19 mouse cellular contexts compared by ENCODE assay signal in the genomic region with DNA sequence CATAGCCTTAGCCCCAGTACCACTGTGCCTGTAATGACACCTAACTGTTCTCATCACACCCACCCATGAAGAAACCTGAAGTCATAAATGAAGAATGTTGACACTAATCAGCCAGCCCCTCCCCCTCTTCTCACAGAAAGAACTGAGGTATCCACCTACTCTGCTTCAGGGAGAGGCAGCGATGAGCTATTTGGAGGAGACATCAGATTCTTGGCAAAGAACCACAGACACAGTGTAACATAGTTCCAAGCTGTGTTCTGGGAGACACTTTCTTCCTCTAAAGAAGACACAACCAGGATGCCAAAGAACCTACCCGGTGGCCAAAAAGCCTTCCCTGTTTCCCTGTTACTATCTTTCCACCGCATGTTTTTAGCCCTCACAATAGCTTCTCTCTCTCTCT.
DNase-seq lines count a peak whose midpoint lies in the region; ATAC-seq and TF ChIP-seq lines count a peak whose summit lies in the region.
"Had no signal": no experiment of that assay in that cellular context is flagged by ENCODE, and none has a peak within 500 bp of the region (broad histone marks: within the 10 kb centered on the region; RNA-seq: fewer than 3 reads in every experiment).

No protein-coding gene starts in this region.

- no peaks in the 10 kb centered on the region for H3K27me3 ChIP-seq in forebrain, embryonic 14.5 days (replicated peaks; ENCODE audit: control insufficient read depth, insufficient read depth, low read length)
- peaks cover 9% of the 10 kb centered on the region; the same call in 1 of the 2 replicates for H3K27me3 ChIP-seq in forebrain, embryonic 12.5 days

- H3K27ac ChIP-seq in forebrain, embryonic 14.5 days (ENCODE audit: low read depth, low read length): no peak overlapping the region
- no peak overlapping the region for H3K27ac ChIP-seq in forebrain, embryonic 12.5 days
- H3K27ac ChIP-seq in layer of hippocampus, adult 2 months: peak overlapping the region; percentile 36; the same call in 1 of the 2 replicates
- H3K27ac ChIP-seq: stomach, postnatal 0 days had no signal

- 93% methylated on average over 3 of the region's 3 CpGs for WGBS in forebrain, embryonic 14.5 days
- WGBS in forebrain, embryonic 12.5 days: 87% methylated on average over 3 of the region's 3 CpGs

- no peaks in the 10 kb centered on the region for H3K36me3 ChIP-seq in forebrain, embryonic 14.5 days (ENCODE audit: control insufficient read depth, insufficient read depth, low read length)
- no peaks in the 10 kb centered on the region for H3K36me3 ChIP-seq in forebrain, embryonic 12.5 days (replicated peaks)
- H3K36me3 ChIP-seq: limb, embryonic 12.5 days had no signal

- H3K4me2 ChIP-seq in forebrain, embryonic 14.5 days (ENCODE audit: low read length): no peak overlapping the region
- no peak overlapping the region for H3K4me2 ChIP-seq in forebrain, embryonic 12.5 days
- H3K4me2 ChIP-seq: limb, embryonic 12.5 days had no signal

- no peak overlapping the region for H3K4me3 ChIP-seq in forebrain, embryonic 14.5 days (ENCODE audit: low read depth, low read length)
- H3K4me3 ChIP-seq in forebrain, embryonic 12.5 days (replicated peaks): no peak overlapping the region
- H3K4me3 ChIP-seq in layer of hippocampus, adult 2 months: no peak overlapping the region
- H3K4me3 ChIP-seq: erythroblast, embryonic 14.5 days; limb, embryonic 12.5 days had no signal

- H3K9ac ChIP-seq in forebrain, embryonic 14.5 days (ENCODE audit: low read length): no peak overlapping the region
- no peak overlapping the region for H3K9ac ChIP-seq in forebrain, embryonic 12.5 days
- H3K9ac ChIP-seq: limb, embryonic 12.5 days had no signal

- ATAC-seq in forebrain, embryonic 14.5 days: no peak; the same call in 1 of the 2 replicates
- ATAC-seq in forebrain, embryonic 12.5 days (ENCODE audit: low FRiP score): no peak
- ATAC-seq: hindbrain, embryonic 16.5 days had no signal

- TF ChIP-seq CTCF in layer of hippocampus, adult 2 months (conservative IDR thresholded peaks at IDR 0.05): no peak

- H3K9me3 ChIP-seq in forebrain, embryonic 14.5 days (replicated peaks; ENCODE audit: control insufficient read depth, low read length): no peaks in the 10 kb centered on the region
- H3K9me3 ChIP-seq in forebrain, embryonic 12.5 days: 0 out of 2 replicates have a peak, but pooled peaks cover 3% of the 10 kb centered on the region
- H3K9me3 ChIP-seq: limb, embryonic 12.5 days had no signal

- DNase-seq in forebrain, embryonic 14.5 days (ENCODE audit: low spot score): peak; percentile 37
- peak; percentile 25 to 55 for DNase-seq in layer of hippocampus, adult 2 months (ENCODE audit: low spot score in 2 of 2)
- no peak for DNase-seq in layer of hippocampus, postnatal 25 days (ENCODE audit: extremely low spot score in 1 of 2, low spot score in 1 of 2)
- peak; percentile 18 for DNase-seq in layer of hippocampus, adult 9-10 months (ENCODE audit: low spot score)
- DNase-seq in right cerebral cortex, postnatal 25 days: peak; percentile 49
- no peak for DNase-seq in thymus, postnatal 4 days
- DNase-seq in thymus, postnatal 25 days: no peak
- DNase-seq: adrenal gland, postnatal 36 days; cerebellum, adult 11-12 months; embryo, embryonic 11 days; heart, postnatal 10 days; kidney, postnatal 10 days; lung, adult 18-20 months; spleen, adult 18-20 months had no signal

- H3K4me1 ChIP-seq in forebrain, embryonic 14.5 days (ENCODE audit: control insufficient read depth, insufficient read depth, low read length): peaks cover 11% of the 10 kb centered on the region
- H3K4me1 ChIP-seq in forebrain, embryonic 12.5 days: peaks cover 31% of the 10 kb centered on the region

Comparison
In these comparisons a context has a peak if more than half of its experiments do, and no peak if none do; other contexts are left out.
1. DNase-seq: peak in forebrain, embryonic 14.5 days (single experiment), layer of hippocampus, adult 2 months (2 of 2), layer of hippocampus, adult 9-10 months (single experiment) and right cerebral cortex, postnatal 25 days (single experiment); none in layer of hippocampus, postnatal 25 days (0 of 2), thymus, postnatal 4 days (single experiment) and thymus, postnatal 25 days (single experiment).